Mouse (Mus musculus) CD4-positive helper T cell, adult 2 months (primary cell): ENCODE measurements around the gene Sppl2c.

ENCODE experiments used
- DNase-seq: peaks from one replicate; pipeline ENCODE4 v3.0.0-alpha.2; 2012; ENCODE audit warnings: low read depth, missing footprints, low spot score

Gene Sppl2c

GRCm38 (mm10) chr11:104237958-104238747 lies 52.0 kb downstream of the Sppl2c start:
- DNase-seq: no peak
